Mouse (Mus musculus): ENCODE results near the gene Sh3bp5.

DNA sequence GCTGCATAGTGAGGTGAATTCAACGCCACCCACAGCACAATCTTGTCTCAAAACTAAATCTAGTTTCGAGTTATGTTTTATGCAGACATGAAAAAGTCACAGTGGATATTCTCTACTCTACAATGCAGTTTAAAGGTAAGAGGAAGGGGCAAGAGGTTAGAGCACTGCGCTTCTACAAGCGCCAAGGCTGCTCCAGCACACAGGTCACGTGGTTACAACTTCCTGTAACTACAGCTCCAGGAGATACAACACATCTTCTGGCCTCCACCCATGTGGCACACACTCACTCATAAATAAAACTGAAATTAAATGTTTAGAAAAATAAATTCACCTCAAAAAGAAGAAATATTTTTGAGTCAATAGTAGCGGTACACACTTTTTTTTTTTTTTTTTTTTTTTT is 4.8 kb upstream of the Sh3bp5 start:
- TF ChIP-seq CTCF (IDR thresholded peaks at IDR 0.05; ENCODE audit: control insufficient read depth, insufficient read depth, insufficient read length) (no peak), USF1 (IDR thresholded peaks at IDR 0.05; ENCODE audit: low read depth) (peak; percentile 15), MAX (IDR thresholded peaks at IDR 0.05) (no peak), CEBPB (IDR thresholded peaks at IDR 0.05; ENCODE audit: low read depth) (no peak), MYOG (IDR thresholded peaks at IDR 0.05; ENCODE audit: control insufficient read depth, extremely low read depth, insufficient read length) (no peak), MYOD1 (IDR thresholded peaks at IDR 0.05; ENCODE audit: control insufficient read depth, insufficient read length, low read depth) (no peak)
